Mouse (Mus musculus): ENCODE results near the gene Gm10160. TPM values are rescaled to one million over a fixed set of nuclear protein-coding genes. Genes with fewer than 3 reads are reported as not detected.

Gene Gm10160
- polyA plus RNA-seq, 1 experiment from 2014 or later, result not detected

DNA sequence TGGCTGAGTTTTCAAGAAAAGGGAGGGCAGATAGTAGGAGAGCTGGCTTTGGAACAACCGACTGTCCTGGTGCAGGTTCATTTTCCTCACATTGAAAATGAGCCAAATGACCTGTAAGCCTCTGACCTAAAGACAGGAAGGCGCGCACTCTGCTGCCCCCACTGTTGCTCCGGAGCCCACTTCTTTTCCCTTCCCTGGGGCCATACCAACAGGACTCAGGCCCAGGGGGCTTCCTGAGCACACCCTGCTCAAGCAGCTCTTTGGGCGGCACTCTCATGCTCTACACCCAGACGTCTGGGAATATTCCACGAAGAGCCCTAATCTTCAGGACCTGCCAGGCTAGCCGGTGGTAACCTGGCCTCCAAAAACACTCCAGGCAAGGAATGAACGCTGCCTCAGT lies 2.6 kb upstream of the Gm10160 start:
- H3K4me3 ChIP-seq (replicated peaks), result peak overlapping the region; percentile 63; the same call in 1 of the 2 replicates
- 4% methylated on average over 9 of the region's 9 CpGs for WGBS
- no peak for ATAC-seq (ENCODE audit: insufficient number of reproducible peaks, insufficient read depth, low FRiP score, low TSS enrichment, low read depth)
- no peak overlapping the region for H3K27ac ChIP-seq
- peaks cover 23% of the 10 kb centered on the region for H3K4me1 ChIP-seq (replicated peaks)
- no peaks in the 10 kb centered on the region for H3K9me3 ChIP-seq
- peaks cover 55% of the 10 kb centered on the region for H3K27me3 ChIP-seq
- no peak overlapping the region for H3K9ac ChIP-seq (replicated peaks)
- H3K4me2 ChIP-seq, result peak overlapping the region; percentile 98
- H3K36me3 ChIP-seq, result no peaks in the 10 kb centered on the region

DNA sequence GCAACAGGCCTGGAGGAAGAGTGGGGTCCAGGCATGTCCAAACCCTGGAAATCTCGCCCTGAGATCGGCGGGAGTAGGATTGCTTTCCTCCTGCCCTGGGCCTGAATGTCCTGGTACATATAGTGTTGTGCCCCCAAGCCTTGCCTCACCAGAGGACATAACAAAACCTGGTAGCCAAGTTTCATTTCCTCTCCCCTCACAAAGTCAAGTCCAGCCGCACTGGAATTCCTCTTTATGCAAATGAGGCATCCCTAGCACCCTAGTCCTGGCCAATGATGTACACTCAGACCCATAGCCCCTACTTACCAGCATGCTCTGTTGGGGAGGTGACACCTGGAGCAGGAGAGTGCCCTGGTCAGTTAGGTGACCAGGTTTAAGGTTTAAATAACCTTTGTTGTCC lies 627 bp upstream of the Gm10160 start:
- Histone ChIP-seq H3K27ac (no peak overlapping the region), H3K4me2 (no peak overlapping the region), H3K4me3 (replicated peaks) (no peak overlapping the region), H3K36me3 (no peaks in the 10 kb centered on the region), H3K9ac (replicated peaks) (no peak overlapping the region), H3K27me3 (peaks cover 47% of the 10 kb centered on the region), H3K4me1 (replicated peaks) (peaks cover 21% of the 10 kb centered on the region), H3K9me3 (no peaks in the 10 kb centered on the region)
- 62% methylated on average over 4 of the region's 4 CpGs for WGBS
- no peak for ATAC-seq (ENCODE audit: insufficient number of reproducible peaks, insufficient read depth, low FRiP score, low TSS enrichment, low read depth)

DNA sequence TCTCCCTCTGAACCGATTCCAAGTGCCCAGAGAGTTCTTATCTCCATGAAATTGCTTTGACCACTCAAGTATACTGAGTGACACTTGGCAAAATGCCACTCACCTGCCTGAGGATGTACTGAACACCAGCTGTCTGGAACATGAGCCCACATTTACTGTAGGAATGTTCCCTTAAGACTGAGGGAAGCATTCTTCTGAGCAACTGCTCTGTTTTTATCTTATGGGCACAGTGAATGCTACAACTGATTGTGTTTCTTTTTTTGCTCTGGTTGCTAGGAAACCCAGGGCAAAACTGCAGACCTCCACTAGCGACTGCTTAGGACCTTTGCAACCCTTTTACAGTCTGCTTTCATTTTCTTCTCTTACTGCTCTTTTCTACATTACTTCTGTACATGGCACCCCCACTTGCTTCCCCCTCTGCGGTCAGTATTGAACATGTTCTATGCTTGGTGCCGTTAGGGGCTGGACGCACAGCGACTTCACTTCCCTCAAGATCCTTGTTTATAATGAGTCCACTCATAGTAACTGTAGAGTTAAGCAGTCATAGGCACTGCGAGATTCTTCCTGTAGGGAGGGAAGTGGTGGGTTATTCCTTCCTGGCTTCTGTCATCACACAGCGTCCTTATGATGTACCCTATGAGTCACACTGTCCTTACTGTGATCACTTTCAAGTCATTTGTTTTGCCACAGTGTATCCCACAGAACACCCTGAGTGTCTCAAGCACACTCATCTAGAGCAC lies 856 bp downstream of the Gm10160 start:
- H3K9me3 ChIP-seq, result no peaks in the 10 kb centered on the region
- peaks cover 12% of the 10 kb centered on the region for H3K4me1 ChIP-seq (replicated peaks)
- H3K9ac ChIP-seq (replicated peaks), result no peak overlapping the region
- H3K4me2 ChIP-seq, result no peak overlapping the region
- no peak overlapping the region for H3K4me3 ChIP-seq (replicated peaks)
- H3K27me3 ChIP-seq, result peaks cover 32% of the 10 kb centered on the region
- H3K36me3 ChIP-seq, result no peaks in the 10 kb centered on the region
- no peak for ATAC-seq (ENCODE audit: insufficient number of reproducible peaks, insufficient read depth, low FRiP score, low TSS enrichment, low read depth)
- WGBS, result 80% methylated on average over 8 of the region's 8 CpGs
- H3K27ac ChIP-seq, result no peak overlapping the region

DNA sequence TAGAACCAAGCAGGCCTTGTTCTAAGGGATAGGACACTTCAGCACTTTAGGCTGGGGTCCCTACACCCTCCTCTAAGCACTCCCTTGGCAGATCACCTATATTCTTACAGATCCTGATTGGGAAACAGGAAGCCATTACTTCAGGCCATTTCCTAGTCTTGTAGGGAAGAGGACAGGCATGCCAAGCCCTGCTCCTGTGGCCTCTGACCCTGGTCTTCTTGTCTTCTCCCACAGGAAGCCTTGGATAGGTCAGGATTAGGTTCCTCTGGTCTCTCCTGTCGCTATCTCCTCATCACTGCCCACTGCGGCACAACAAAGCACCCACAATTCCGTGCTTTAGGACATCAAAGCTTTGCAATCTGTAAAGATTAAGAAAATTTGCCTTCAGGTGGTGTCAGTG lies 3.9 kb downstream of the Gm10160 start:
- Histone ChIP-seq H3K36me3 (no peaks in the 10 kb centered on the region), H3K4me2 (no peak overlapping the region), H3K9ac (replicated peaks) (no peak overlapping the region), H3K9me3 (0 out of 2 replicates have a peak, but pooled peaks cover 3% of the 10 kb centered on the region), H3K27ac (no peak overlapping the region), H3K4me1 (replicated peaks) (peaks cover 14% of the 10 kb centered on the region), H3K27me3 (peaks cover 2% of the 10 kb centered on the region; the same call in 1 of the 2 replicates), H3K4me3 (replicated peaks) (no peak overlapping the region)
- WGBS, result 77% methylated on average over 3 of the region's 3 CpGs
- ATAC-seq (ENCODE audit: insufficient number of reproducible peaks, insufficient read depth, low FRiP score, low TSS enrichment, low read depth), result no peak

DNA sequence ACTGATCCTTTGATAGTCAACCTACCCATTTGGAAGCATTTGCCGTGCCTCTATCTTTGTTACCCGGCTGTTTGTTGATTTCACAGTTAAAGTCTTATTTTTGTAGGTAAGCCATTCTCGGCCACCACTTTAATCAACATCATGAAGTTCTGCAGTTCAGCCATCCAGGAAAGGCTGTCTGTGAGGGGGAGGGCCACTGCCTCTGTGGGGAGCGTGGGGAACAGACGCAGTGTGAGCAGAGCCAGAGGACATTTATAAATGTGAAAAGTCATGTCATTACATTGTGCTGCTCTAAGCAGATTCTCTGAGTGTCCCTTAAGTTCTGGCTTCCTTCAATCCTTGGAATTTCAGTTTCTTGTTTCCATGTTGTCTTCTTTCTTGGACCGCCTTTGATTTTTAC lies 5.4 kb downstream of the Gm10160 start:
- no peak for ATAC-seq (ENCODE audit: insufficient number of reproducible peaks, insufficient read depth, low FRiP score, low TSS enrichment, low read depth)
- Histone ChIP-seq H3K27ac (no peak overlapping the region), H3K4me1 (replicated peaks) (peaks cover 21% of the 10 kb centered on the region), H3K36me3 (no peaks in the 10 kb centered on the region), H3K27me3 (no peaks in the 10 kb centered on the region), H3K9me3 (0 out of 2 replicates have a peak, but pooled peaks cover 3% of the 10 kb centered on the region), H3K4me2 (no peak overlapping the region), H3K9ac (replicated peaks) (no peak overlapping the region), H3K4me3 (replicated peaks) (no peak overlapping the region)
- WGBS, result 81% methylated on average over 6 of the region's 6 CpGs

DNA sequence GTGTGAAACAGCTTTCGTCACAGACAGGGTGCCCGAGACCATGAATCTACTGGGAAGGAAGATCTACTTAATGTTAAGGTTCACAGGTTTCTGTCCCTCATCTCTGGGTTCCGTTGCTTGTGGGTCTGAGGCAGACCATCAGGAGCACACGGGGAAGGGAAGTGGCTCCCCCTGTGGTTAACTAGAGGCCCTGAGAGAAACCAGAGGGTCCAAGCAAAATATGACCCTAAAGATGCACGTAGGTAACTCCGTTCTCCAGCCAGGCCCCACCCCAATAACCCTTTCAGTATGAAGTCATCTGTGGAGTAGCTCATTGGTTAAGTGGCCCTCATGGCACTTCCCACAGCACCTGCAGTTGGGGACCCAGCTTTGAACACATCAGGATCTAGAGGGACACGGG lies 6.0 kb downstream of the Gm10160 start:
- H3K4me3 ChIP-seq (replicated peaks), result no peak overlapping the region
- 0 out of 2 replicates have a peak, but pooled peaks cover 3% of the 10 kb centered on the region for H3K9me3 ChIP-seq
- no peak for ATAC-seq (ENCODE audit: insufficient number of reproducible peaks, insufficient read depth, low FRiP score, low TSS enrichment, low read depth)
- peaks cover 21% of the 10 kb centered on the region for H3K4me1 ChIP-seq (replicated peaks)
- H3K4me2 ChIP-seq, result no peak overlapping the region
- no peak overlapping the region for H3K9ac ChIP-seq (replicated peaks)
- WGBS, result 87% methylated on average over 7 of the region's 7 CpGs
- no peaks in the 10 kb centered on the region for H3K36me3 ChIP-seq
- no peaks in the 10 kb centered on the region for H3K27me3 ChIP-seq
- no peak overlapping the region for H3K27ac ChIP-seq

DNA sequence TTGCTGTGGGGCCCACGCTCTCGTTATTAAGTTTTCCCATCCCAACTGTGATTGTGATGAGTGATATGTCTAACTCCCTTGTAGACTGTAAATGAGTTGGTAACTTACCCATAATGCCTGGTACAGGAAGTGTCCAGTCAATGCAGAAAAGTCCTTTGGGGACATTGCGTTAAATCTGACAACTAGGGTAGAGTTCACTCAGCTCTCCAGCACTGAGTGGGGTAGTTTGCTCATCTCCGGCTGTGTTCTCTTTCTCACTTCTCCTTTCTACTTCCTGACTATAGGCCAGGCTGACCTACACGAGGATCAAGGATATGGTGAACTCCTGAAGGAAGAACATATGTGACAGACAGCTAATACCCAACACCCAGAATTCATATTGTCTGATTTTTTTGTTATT lies 6.4 kb downstream of the Gm10160 start:
- Histone ChIP-seq H3K36me3 (no peaks in the 10 kb centered on the region), H3K4me3 (replicated peaks) (no peak overlapping the region), H3K27ac (no peak overlapping the region), H3K27me3 (no peaks in the 10 kb centered on the region), H3K4me2 (no peak overlapping the region), H3K4me1 (replicated peaks) (peaks cover 21% of the 10 kb centered on the region), H3K9ac (replicated peaks) (no peak overlapping the region), H3K9me3 (0 out of 2 replicates have a peak, but pooled peaks cover 3% of the 10 kb centered on the region)
- 86% methylated on average over 5 of the region's 5 CpGs for WGBS
- no peak for ATAC-seq (ENCODE audit: insufficient number of reproducible peaks, insufficient read depth, low FRiP score, low TSS enrichment, low read depth)

DNA sequence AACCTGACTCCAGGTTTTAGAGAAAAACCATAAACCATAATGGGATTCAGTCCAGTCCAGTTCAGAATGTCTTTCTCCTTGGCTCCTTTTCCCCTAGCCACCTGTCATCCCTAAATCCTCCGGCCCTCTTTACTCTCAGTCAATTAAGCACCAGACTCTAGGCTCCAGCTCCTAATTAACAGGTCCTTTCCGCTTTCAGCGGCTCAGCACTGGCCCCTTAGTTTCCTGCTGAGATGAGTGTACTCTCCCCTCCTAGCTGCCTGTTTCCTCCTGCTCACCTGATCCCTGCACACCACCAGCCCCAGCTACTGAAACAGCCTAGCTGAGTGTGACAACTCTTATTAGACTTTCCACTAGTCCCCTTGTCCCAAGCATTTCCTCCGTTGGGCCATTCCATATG lies 7.8 kb downstream of the Gm10160 start:
- H3K27me3 ChIP-seq, result no peaks in the 10 kb centered on the region
- 0 out of 2 replicates have a peak, but pooled peaks cover 3% of the 10 kb centered on the region for H3K9me3 ChIP-seq
- H3K36me3 ChIP-seq, result no peaks in the 10 kb centered on the region
- H3K4me2 ChIP-seq, result no peak overlapping the region
- no peak overlapping the region for H3K4me3 ChIP-seq (replicated peaks)
- H3K27ac ChIP-seq, result no peak overlapping the region
- no peak for ATAC-seq (ENCODE audit: insufficient number of reproducible peaks, insufficient read depth, low FRiP score, low TSS enrichment, low read depth)
- 15% methylated on average over 4 of the region's 4 CpGs for WGBS
- H3K9ac ChIP-seq (replicated peaks), result no peak overlapping the region
- H3K4me1 ChIP-seq (replicated peaks), result peaks cover 21% of the 10 kb centered on the region

DNA sequence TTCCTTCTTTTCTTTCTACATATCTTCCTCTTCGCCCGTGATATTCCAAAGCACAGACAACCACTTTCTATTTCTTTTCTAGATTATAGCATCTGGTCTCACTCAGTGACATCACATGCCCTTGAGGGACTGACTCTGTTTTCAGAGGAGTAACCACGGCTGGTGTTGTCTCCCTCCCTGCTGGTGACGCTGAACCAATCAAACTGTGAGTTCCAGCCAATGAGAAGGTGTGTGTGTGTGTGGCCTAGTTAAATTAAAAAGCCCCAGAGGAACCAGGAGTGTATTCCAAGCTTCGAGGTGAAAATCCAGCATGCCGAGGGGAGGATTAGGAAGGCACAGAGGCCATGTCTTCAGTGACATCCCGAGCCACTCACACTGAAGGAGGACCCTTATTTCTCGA lies 8.6 kb downstream of the Gm10160 start:
- no peaks in the 10 kb centered on the region for H3K27me3 ChIP-seq
- 33% methylated on average over 8 of the region's 8 CpGs for WGBS
- no peak overlapping the region for H3K4me3 ChIP-seq (replicated peaks)
- H3K9ac ChIP-seq (replicated peaks), result no peak overlapping the region
- H3K4me2 ChIP-seq, result no peak overlapping the region
- H3K4me1 ChIP-seq (replicated peaks), result peaks cover 21% of the 10 kb centered on the region
- H3K36me3 ChIP-seq, result no peaks in the 10 kb centered on the region
- ATAC-seq (ENCODE audit: insufficient number of reproducible peaks, insufficient read depth, low FRiP score, low TSS enrichment, low read depth), result no peak
- 0 out of 2 replicates have a peak, but pooled peaks cover 3% of the 10 kb centered on the region for H3K9me3 ChIP-seq
- no peak overlapping the region for H3K27ac ChIP-seq

DNA sequence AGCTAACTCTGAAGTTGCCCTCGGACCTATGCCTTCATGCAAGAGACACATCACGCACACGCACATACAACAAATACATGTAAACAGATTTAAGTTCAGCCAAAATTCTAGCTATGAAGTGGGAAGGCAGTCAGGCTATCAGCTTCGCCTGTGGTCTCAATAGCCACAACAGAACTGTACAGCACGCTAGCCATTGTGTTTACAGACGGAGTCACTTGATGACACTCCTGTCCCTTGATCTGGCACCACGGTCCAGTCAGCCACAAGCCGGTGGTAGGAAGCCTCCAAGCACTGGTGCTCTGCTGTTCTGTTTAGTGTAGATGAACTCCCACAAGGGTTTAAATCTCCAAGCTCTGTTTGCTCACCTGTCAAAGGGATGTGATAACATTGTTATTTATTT lies 9.6 kb downstream of the Gm10160 start:
- Histone ChIP-seq H3K4me2 (no peak overlapping the region), H3K36me3 (no peaks in the 10 kb centered on the region), H3K9me3 (0 out of 2 replicates have a peak, but pooled peaks cover 3% of the 10 kb centered on the region), H3K27me3 (no peaks in the 10 kb centered on the region), H3K9ac (replicated peaks) (no peak overlapping the region), H3K4me3 (replicated peaks) (no peak overlapping the region), H3K27ac (no peak overlapping the region), H3K4me1 (replicated peaks) (peaks cover 21% of the 10 kb centered on the region)
- WGBS, result 79% methylated on average over 8 of the region's 8 CpGs
- ATAC-seq (ENCODE audit: insufficient number of reproducible peaks, insufficient read depth, low FRiP score, low TSS enrichment, low read depth), result no peak

DNA sequence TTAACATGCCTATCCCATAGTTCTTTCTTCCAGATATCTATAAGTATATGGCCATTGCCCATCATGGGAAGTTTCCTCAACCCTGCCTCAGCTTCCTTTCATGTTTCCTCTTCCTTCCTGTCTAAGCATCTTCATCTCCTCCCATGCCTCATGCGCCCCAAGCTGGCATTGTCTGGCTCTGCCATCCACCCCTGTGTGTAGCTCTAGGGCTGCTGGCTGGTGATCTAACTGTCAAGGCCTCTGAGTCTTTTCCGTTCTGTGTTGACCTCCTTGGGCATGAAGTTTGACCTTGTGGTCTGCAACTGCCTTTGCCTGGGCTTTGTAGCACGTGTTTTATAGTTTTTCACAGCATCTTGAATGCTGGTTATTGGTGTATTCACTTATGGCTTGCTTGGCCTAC lies 10.3 kb downstream of the Gm10160 start:
- Histone ChIP-seq H3K36me3 (no peaks in the 10 kb centered on the region), H3K4me2 (no peak overlapping the region), H3K27me3 (no peaks in the 10 kb centered on the region), H3K9me3 (0 out of 2 replicates have a peak, but pooled peaks cover 3% of the 10 kb centered on the region), H3K27ac (no peak overlapping the region), H3K9ac (replicated peaks) (no peak overlapping the region), H3K4me1 (replicated peaks) (peaks cover 21% of the 10 kb centered on the region), H3K4me3 (replicated peaks) (no peak overlapping the region)
- no peak for ATAC-seq (ENCODE audit: insufficient number of reproducible peaks, insufficient read depth, low FRiP score, low TSS enrichment, low read depth)
- 58% methylated on average over 3 of the region's 3 CpGs for WGBS

DNA sequence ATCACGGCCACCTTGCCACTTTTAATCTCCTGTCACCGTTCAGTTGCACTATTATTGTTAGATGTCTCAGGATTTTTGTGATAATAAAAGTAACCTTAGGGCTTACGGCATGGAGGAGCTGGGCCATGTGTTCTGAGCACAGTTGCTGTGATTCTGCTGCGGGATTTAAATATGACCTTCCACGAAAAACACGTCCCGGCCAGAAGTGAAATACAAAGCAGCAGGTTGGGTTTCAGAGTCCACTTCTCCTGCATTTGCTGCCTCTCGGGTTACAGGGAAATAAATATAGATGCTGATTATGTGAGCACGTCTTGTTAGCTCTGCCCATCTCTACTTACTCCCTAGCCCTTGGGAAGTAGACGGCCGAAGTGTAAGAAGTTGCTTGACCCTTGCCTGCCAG lies 10.8 kb downstream of the Gm10160 start:
- Histone ChIP-seq H3K27me3 (no peaks in the 10 kb centered on the region), H3K4me1 (replicated peaks) (peaks cover 21% of the 10 kb centered on the region), H3K27ac (no peak overlapping the region), H3K36me3 (no peaks in the 10 kb centered on the region), H3K4me3 (replicated peaks) (no peak overlapping the region), H3K9ac (replicated peaks) (no peak overlapping the region), H3K9me3 (0 out of 2 replicates have a peak, but pooled peaks cover 3% of the 10 kb centered on the region), H3K4me2 (no peak overlapping the region)
- ATAC-seq (ENCODE audit: insufficient number of reproducible peaks, insufficient read depth, low FRiP score, low TSS enrichment, low read depth), result no peak
- WGBS, result 52% methylated on average over 11 of the region's 11 CpGs
